Mouse (Mus musculus) CH12.LX (cell line): Measurements from ENCODE around the gene Kctd19. TPM values are rescaled to one million over a fixed set of nuclear protein-coding genes. Genes with fewer than 3 reads are reported as not detected.

ENCODE experiments used
- DNase-seq: peaks from one replicate; pipeline ENCODE4 v3.0.0-alpha.2; 2013; ENCODE audit errors: extremely low read depth
- H3K27ac ChIP-seq: 2 replicates; pipeline ENCODE4 v1.5.1; 2012; ENCODE audit warnings: low read depth, mild to moderate bottlenecking, control low read depth, moderate library complexity; ENCODE audit not compliant: insufficient read depth
- H3K27me3 ChIP-seq: replicated peaks from 2 replicates; pipeline ENCODE3; 2012; ENCODE audit warnings: inconsistent platforms
- H3K36me3 ChIP-seq, 2 experiments: replicated peaks in 1 of 2; 2 replicates each; pipeline versions ENCODE3 to v1.6.1; 2012; ENCODE audit warnings: inconsistent platforms in 1 of 2, low read length in 1 of 2, mild to moderate bottlenecking in 1 of 2, mixed read lengths in 1 of 2, moderate library complexity in 1 of 2; ENCODE audit not compliant: control insufficient read depth in 1 of 2, insufficient read depth in 1 of 2
- H3K4me1 ChIP-seq, 2 experiments: 2 replicates each; pipeline ENCODE4 v1.6.1; 2012; ENCODE audit warnings: inconsistent platforms in 1 of 2, moderate library complexity in 1 of 2; ENCODE audit not compliant: insufficient read depth in 2 of 2, control insufficient read depth in 1 of 2
- H3K4me2 ChIP-seq: 2 replicates; pipeline ENCODE4 v1.6.1; 2012; ENCODE audit warnings: low read depth, mild to moderate bottlenecking, control low read depth; ENCODE audit not compliant: poor library complexity, insufficient read depth, severe bottlenecking
- H3K4me3 ChIP-seq, 3 experiments: fragments of 150-350 bp in 1 of 3; sonication (generic) in 1 of 3; replicated peaks in 1 of 3; 2 replicates each; pipeline versions ENCODE3 to v1.5.1; 2011 to 2012; ENCODE audit warnings: low read depth in 2 of 3, low read length in 2 of 3, mild to moderate bottlenecking in 2 of 3, moderate library complexity in 2 of 3, control low read depth in 1 of 3, improper control_type of control experiment in 1 of 3, inconsistent platforms in 1 of 3, mixed read lengths in 1 of 3; ENCODE audit not compliant: poor library complexity in 1 of 3
- H3K79me2 ChIP-seq: replicated peaks from 2 replicates; pipeline ENCODE4 v1.6.1; 2012; ENCODE audit warnings: mild to moderate bottlenecking, moderate library complexity; ENCODE audit not compliant: control insufficient read depth, poor library complexity, insufficient read depth, severe bottlenecking; ENCODE audit errors: extremely low read depth
- H3K9ac ChIP-seq: 2 replicates; pipeline ENCODE4 v1.6.1; 2012; ENCODE audit warnings: low read depth, mild to moderate bottlenecking, control low read depth, moderate library complexity; ENCODE audit not compliant: insufficient read depth
- H3K9me3 ChIP-seq: replicated peaks from 2 replicates; pipeline ENCODE3; 2012; ENCODE audit warnings: low read length, inconsistent platforms, mixed read lengths
- CHD1 ChIP-seq: IDR thresholded peaks from 2 replicates; pipeline ENCODE4 v1.6.1; 2012; ENCODE audit warnings: low read depth, low read length, improper control_type of control experiment, inconsistent platforms
- CTCF ChIP-seq, 2 experiments: IDR thresholded peaks in 1 of 2; conservative IDR thresholded peaks in 1 of 2; 2 replicates each; pipeline ENCODE4 v1.5.1; 2011 to 2012; ENCODE audit warnings: low read depth in 2 of 2, low read length in 2 of 2, improper control_type of control experiment in 1 of 2, inconsistent platforms in 1 of 2, mild to moderate bottlenecking in 1 of 2, moderate library complexity in 1 of 2
- E2F4 ChIP-seq: IDR thresholded peaks from 2 replicates; pipeline ENCODE4 v1.6.1; 2011; ENCODE audit warnings: low read depth, low read length, improper control_type of control experiment; ENCODE audit not compliant: insufficient replicate concordance
- ELF1 ChIP-seq: IDR thresholded peaks from 2 replicates; pipeline ENCODE4 v1.6.1; 2014; ENCODE audit warnings: low read depth, mild to moderate bottlenecking, inconsistent platforms, low read length, improper control_type of control experiment
- GABPA ChIP-seq: IDR thresholded peaks from 2 replicates; pipeline ENCODE4 v1.6.1; 2012; ENCODE audit warnings: low read depth, low read length, improper control_type of control experiment, inconsistent platforms; ENCODE audit not compliant: insufficient replicate concordance
- HCFC1 ChIP-seq: IDR thresholded peaks from 2 replicates; pipeline ENCODE4 v1.6.1; 2012; ENCODE audit warnings: low read depth, mild to moderate bottlenecking, inconsistent platforms, low read length, improper control_type of control experiment
- IRF4 ChIP-seq: IDR thresholded peaks from 2 replicates; pipeline ENCODE4 v1.6.1; 2014; ENCODE audit warnings: low read depth, mild to moderate bottlenecking, inconsistent platforms, low read length, improper control_type of control experiment
- JUN ChIP-seq: IDR thresholded peaks from 2 replicates; pipeline ENCODE4 v1.6.1; 2011; ENCODE audit warnings: low read depth, mild to moderate bottlenecking, low read length, improper control_type of control experiment, moderate library complexity; ENCODE audit not compliant: insufficient read depth
- MAX ChIP-seq: IDR thresholded peaks from 2 replicates; pipeline ENCODE4 v1.6.1; 2011; ENCODE audit warnings: low read length, improper control_type of control experiment
- MAZ ChIP-seq: IDR thresholded peaks from 2 replicates; pipeline ENCODE4 v1.6.1; 2012; ENCODE audit warnings: low read depth, mild to moderate bottlenecking, inconsistent platforms, low read length, improper control_type of control experiment, moderate library complexity
- MXI1 ChIP-seq: IDR thresholded peaks from 2 replicates; pipeline ENCODE4 v1.6.1; 2011; ENCODE audit warnings: mild to moderate bottlenecking, low read depth, low read length, improper control_type of control experiment
- NRF1 ChIP-seq: IDR thresholded peaks from 2 replicates; pipeline ENCODE4 v1.6.1; 2014; ENCODE audit warnings: low read depth, mild to moderate bottlenecking, inconsistent platforms, low read length, improper control_type of control experiment, moderate library complexity
- POLR2A ChIP-seq: IDR thresholded peaks from 2 replicates; pipeline ENCODE4 v1.6.1; 2011; ENCODE audit warnings: low read depth, mild to moderate bottlenecking, improper control_type of control experiment, low read length
- SIN3A ChIP-seq: IDR thresholded peaks from 2 replicates; pipeline ENCODE4 v1.6.1; 2012; ENCODE audit warnings: low read length, improper control_type of control experiment, inconsistent platforms
- TCF12 ChIP-seq: IDR thresholded peaks from 2 replicates; pipeline ENCODE4 v1.6.1; 2014; ENCODE audit warnings: low read depth, mild to moderate bottlenecking, inconsistent platforms, low read length, improper control_type of control experiment
- dilution Hi-C: fragments of 300-500 bp; cut with MboI; formaldehyde crosslinking; loops from 2 replicates; pipeline ENCODE4 v1.14.3; 2020; ENCODE audit warnings: low sequenced_read_pairs; ENCODE audit not compliant: extremely low pct_unique_long_range_greater_than_20kb, extremely low pct_ligation_motif_present
- in situ Hi-C: fragments of 300-500 bp; cut with MboI; formaldehyde crosslinking; loops from 3 replicates; pipeline ENCODE4 v1.14.3; 2019; ENCODE audit warnings: low sequenced_read_pairs, low pct_ligation_motif_present, low pct_unique_long_range_greater_than_20kb, mixed read lengths
- polyA plus RNA-seq: library from polyadenylated mRNA; unstranded; fragments of >175 nt; gene quantifications from 2 replicates; pipeline ENCODE4 v1.2.1, GENCODE M21; 2012; ENCODE audit warnings: low read depth; ENCODE audit not compliant: insufficient read length
- total RNA-seq, 2 experiments: library from RNA; depleted of rRNA; stranded (reverse); fragments of 300-350 nt in 1 of 2; fragments of >200 nt in 1 of 2; gene quantifications; 2 replicates each; pipeline ENCODE4 v1.2.3; 2012 to 2014

The Kctd19 gene
- total and polyA plus RNA-seq, 3 experiments: 0.08 TPM; not detected in 2

DNA sequence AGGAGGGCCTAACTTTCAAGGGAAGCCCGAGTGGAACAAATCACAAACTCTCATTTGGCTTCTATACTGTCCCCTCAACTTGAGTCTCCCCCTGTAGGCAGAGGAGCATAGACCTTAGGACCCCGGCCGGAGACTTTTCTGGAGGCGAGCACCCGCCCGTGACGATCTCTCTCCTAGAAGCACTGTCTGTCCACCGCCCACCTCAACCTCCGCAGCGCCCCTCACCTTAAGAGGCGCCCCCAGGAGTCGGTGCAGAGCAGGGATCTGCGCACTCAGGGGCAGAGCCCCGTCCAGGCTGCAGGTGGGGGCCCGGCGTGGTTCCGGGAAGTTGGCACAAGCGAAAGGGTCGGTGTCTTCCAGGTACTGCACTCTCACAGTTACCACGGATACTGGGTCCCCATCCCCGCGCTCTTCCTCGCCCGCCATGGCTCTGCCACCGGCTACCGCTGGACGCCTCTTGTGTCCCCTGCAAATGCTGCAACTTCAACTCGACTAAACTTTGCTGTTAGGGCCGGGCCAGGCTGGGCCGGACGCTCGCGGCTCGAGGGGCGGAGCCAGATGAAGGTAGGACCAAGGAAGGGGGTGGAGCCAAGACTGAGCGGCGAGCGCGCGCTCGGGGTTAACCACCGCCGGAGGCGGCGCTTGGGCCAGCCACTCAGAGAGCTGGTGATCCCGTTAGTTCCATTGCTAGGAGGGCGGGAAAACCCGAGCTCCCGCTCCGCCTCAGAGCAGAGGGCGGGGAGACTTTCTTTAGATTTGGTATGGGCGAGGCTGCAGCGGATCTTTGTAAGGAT is 65.7 kb downstream of the Kctd19 start, which contains the start of gene Fhod1:
Fhod1 (minus strand) TSS at position 526 of the 794 bp plus-strand sequence.
- no peaks in the 10 kb centered on the region for H3K36me3 ChIP-seq
- H3K9ac ChIP-seq: peak within 1 kb of the TSS; percentile 57
- in situ Hi-C loops: no loop called here
- peaks cover 15 to 39% of the 10 kb centered on the region in 2 experiments for H3K4me1 ChIP-seq
- H3K79me2 ChIP-seq: no peaks in the 10 kb centered on the region; the same call in 1 of the 2 replicates
- H3K27me3 ChIP-seq: peaks cover 17% of the 10 kb centered on the region
- no peak within 1 kb of the TSS for H3K27ac ChIP-seq
- peak; percentile 95 for DNase-seq
- H3K9me3 ChIP-seq: no peaks in the 10 kb centered on the region
- dilution Hi-C loops: no loop called here
- peak within 1 kb of the TSS; percentile 80 to 85 (median 82) for H3K4me3 ChIP-seq
- TF ChIP-seq MAZ: peak; percentile 33; the same call in 1 of the 2 replicates
- no peak for TF ChIP-seq GABPA
- peak; percentile 47; the same call in 1 of the 2 replicates for TF ChIP-seq NRF1
- peak; percentile 59; the same call in 1 of the 2 replicates for TF ChIP-seq TCF12
- TF ChIP-seq ELF1: peak; percentile 44; the same call in 1 of the 2 replicates
- no peak; the same call in 1 of the 2 replicates for TF ChIP-seq IRF4
- no peak for TF ChIP-seq CHD1
- TF ChIP-seq POLR2A: peak; percentile 70
- TF ChIP-seq MXI1: no peak
- no peak for TF ChIP-seq JUN
- peak; percentile 38; the same call in 1 of the 2 replicates for TF ChIP-seq HCFC1
- TF ChIP-seq E2F4: peak; percentile 95
- peak in 1 of 2 experiments; percentile 40; a peak in 2 of 4 replicates for TF ChIP-seq CTCF (conservative IDR thresholded peaks at IDR 0.05 in 1 of 2, IDR thresholded peaks at IDR 0.05 in 1 of 2; ENCODE audit: low read depth in 2 of 2, low read length in 2 of 2)
- TF ChIP-seq SIN3A: peak; percentile 51; the same call in 1 of the 2 replicates
- H3K4me2 ChIP-seq: peak within 1 kb of the TSS; percentile 90

DNA sequence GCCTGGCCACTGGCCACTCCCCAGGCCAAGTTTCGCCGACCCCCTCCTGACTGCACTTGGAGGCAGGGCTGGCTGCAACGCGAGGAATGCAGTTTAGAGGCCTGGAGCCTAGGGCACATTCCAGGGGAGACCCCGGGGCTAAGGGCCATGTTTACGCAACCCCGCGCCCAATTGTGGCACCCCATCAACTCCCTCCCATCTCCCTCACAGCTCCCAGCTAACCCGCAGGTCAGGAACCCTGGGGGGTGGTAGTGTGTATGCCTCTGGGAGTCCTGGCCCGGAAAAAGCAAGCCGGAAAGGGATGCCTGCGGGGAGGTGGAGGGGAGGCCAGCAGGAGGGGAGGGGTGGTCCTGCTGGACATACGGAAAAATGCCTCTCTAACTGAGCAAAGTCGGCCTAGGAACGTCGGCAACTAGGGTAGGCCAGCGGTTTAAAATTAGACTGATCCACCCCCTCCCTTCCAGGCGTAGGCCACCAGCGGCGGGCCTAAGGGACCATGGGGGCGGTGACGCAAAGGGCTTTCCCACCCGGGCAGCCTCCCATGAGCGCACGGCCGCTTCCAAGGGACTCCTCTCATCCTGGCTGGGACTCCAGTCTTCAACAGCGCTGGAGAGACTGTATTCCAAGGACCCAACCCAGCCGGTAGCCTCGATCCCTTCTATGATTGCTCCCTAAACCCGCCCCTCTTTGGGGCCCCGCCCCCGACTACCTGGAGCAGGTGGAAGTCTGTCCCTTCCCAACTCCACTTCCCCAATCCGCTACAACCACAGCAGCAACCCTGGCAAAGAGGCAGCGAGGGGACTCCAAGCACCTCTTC is 66.5 kb downstream of the Kctd19 start:
- no peaks in the 10 kb centered on the region; the same call in 1 of the 2 replicates for H3K79me2 ChIP-seq
- H3K27me3 ChIP-seq: peaks cover 17% of the 10 kb centered on the region
- in situ Hi-C loops: no loop called here
- H3K4me2 ChIP-seq: peak overlapping the region; percentile 68
- peaks cover 15 to 39% of the 10 kb centered on the region in 2 experiments for H3K4me1 ChIP-seq
- no peak overlapping the region for H3K27ac ChIP-seq
- TF ChIP-seq MAX (no peak), IRF4 (0 out of 2 replicates have a peak, but pooled peaks have one; percentile 20)
- dilution Hi-C loops: no loop called here
- peak overlapping the region; percentile 80 to 85 (median 82) for H3K4me3 ChIP-seq
- DNase-seq: no peak
- peak overlapping the region; percentile 57; the same call in 1 of the 2 replicates for H3K9ac ChIP-seq
- H3K9me3 ChIP-seq: no peaks in the 10 kb centered on the region
- no peaks in the 10 kb centered on the region for H3K36me3 ChIP-seq
